Mouse (Mus musculus) forebrain, embryonic 11.5 days (tissue): ENCODE results near the gene Prr18. TPM values are rescaled to one million over a fixed set of nuclear protein-coding genes. Genes with fewer than 3 reads are reported as not detected.
A peak's percentile ranks its signal among the peaks of the same experiment; 100 is the strongest.

Source experiments
- ATAC-seq: fragments of 200-750 bp; cut with Nextera tagmentation; replicated peaks from 2 replicates; pipeline ENCODE4 v1.8.0; 2017; ENCODE audit warnings: moderate TSS enrichment; ENCODE audit not compliant: low FRiP score
- DNase-seq: peaks from one replicate; pipeline ENCODE4 v3.0.0-alpha.2; 2017; ENCODE audit warnings: low spot score
- H3K27ac ChIP-seq: fragments of 300-500 bp; sonication (generic); 2 replicates; pipeline ENCODE4 v1.5.1; 2014; ENCODE audit warnings: low read depth, low read length
- H3K27me3 ChIP-seq: fragments of 300-500 bp; sonication (generic); 2 replicates; pipeline ENCODE4 v1.6.1; 2014; ENCODE audit warnings: mild to moderate bottlenecking, low read length, mixed read lengths; ENCODE audit not compliant: control insufficient read depth, insufficient read depth
- H3K36me3 ChIP-seq: fragments of 300-500 bp; sonication (generic); 2 replicates; pipeline ENCODE4 v1.6.1; 2014; ENCODE audit warnings: mild to moderate bottlenecking, low read length, moderate library complexity, mixed read lengths; ENCODE audit not compliant: control insufficient read depth, insufficient read depth
- H3K4me1 ChIP-seq: fragments of 300-500 bp; sonication (generic); replicated peaks from 2 replicates; pipeline ENCODE4 v1.6.1; 2014; ENCODE audit warnings: low read length, mixed read lengths; ENCODE audit not compliant: control insufficient read depth, insufficient read depth
- H3K4me2 ChIP-seq: fragments of 300-500 bp; sonication (generic); 2 replicates; pipeline ENCODE4 v1.6.1; 2014; ENCODE audit warnings: low read depth, mild to moderate bottlenecking, low read length, moderate library complexity, mixed read lengths; ENCODE audit not compliant: severe bottlenecking
- H3K4me3 ChIP-seq: fragments of 300-500 bp; sonication (generic); 2 replicates; pipeline ENCODE4 v1.5.1; 2014; ENCODE audit warnings: low read depth, low read length
- H3K9ac ChIP-seq: fragments of 300-500 bp; sonication (generic); 2 replicates; pipeline ENCODE4 v1.6.1; 2014; ENCODE audit warnings: low read length
- H3K9me3 ChIP-seq: fragments of 300-500 bp; sonication (generic); 2 replicates; pipeline ENCODE4 v1.6.1; 2016; ENCODE audit warnings: low read length, mixed read lengths; ENCODE audit not compliant: control insufficient read depth
- WGBS: fragments of 180-500 bp; shearing (Covaris S2); extraction: QIAGEN DNeasy Blood & Tissue Kit; methylation state at CpG from one replicate; pipeline ENCODE4 v1.1.7; 2014; 5-methylcytosine and 5-hydroxymethylcytosine counted together
- polyA plus RNA-seq: library from polyadenylated mRNA; unstranded; fragments of >200 nt; fragmentation: Nextera tagmentation; extraction: Ambion mirVana; gene quantifications from 2 replicates; pipeline ENCODE4 v1.2.1, GENCODE M21; 2014

Prr18 gene
- polyA plus RNA-seq, 1 experiment from 2014 or later = 1.2 TPM

- WGBS = 73% methylated on average over 7 of the region's 7 CpGs
- no peak for DNase-seq
- no peak for ATAC-seq
These were observed 8.6 kb upstream of the Prr18 start for GRCm38 (mm10) chr17:8328511-8329174.

GRCm38 (mm10) chr17:8330602-8331001 is 6.7 kb upstream of the Prr18 start:
- no peaks in the 10 kb centered on the region for H3K27me3 ChIP-seq
- H3K36me3 ChIP-seq = 0 out of 2 replicates have a peak, but pooled peaks cover 3% of the 10 kb centered on the region
- H3K4me3 ChIP-seq = no peak overlapping the region
- no peak overlapping the region for H3K9ac ChIP-seq
- ATAC-seq (no peak), DNase-seq (no peak)
- 77% methylated on average over 5 of the region's 5 CpGs for WGBS
- H3K4me1 ChIP-seq = no peaks in the 10 kb centered on the region
- no peaks in the 10 kb centered on the region for H3K9me3 ChIP-seq
- no peak overlapping the region for H3K4me2 ChIP-seq
- H3K27ac ChIP-seq = no peak overlapping the region

More at GRCm38 (mm10) chr17:8328511-8329174, 8.6 kb upstream of the Prr18 start:
- Histone ChIP-seq H3K27me3 (no peaks in the 10 kb centered on the region), H3K4me1 (no peaks in the 10 kb centered on the region), H3K9ac (no peak overlapping the region), H3K36me3 (0 out of 2 replicates have a peak, but pooled peaks cover 3% of the 10 kb centered on the region), H3K27ac (no peak overlapping the region), H3K9me3 (no peaks in the 10 kb centered on the region), H3K4me2 (no peak overlapping the region), H3K4me3 (no peak overlapping the region)

DNA sequence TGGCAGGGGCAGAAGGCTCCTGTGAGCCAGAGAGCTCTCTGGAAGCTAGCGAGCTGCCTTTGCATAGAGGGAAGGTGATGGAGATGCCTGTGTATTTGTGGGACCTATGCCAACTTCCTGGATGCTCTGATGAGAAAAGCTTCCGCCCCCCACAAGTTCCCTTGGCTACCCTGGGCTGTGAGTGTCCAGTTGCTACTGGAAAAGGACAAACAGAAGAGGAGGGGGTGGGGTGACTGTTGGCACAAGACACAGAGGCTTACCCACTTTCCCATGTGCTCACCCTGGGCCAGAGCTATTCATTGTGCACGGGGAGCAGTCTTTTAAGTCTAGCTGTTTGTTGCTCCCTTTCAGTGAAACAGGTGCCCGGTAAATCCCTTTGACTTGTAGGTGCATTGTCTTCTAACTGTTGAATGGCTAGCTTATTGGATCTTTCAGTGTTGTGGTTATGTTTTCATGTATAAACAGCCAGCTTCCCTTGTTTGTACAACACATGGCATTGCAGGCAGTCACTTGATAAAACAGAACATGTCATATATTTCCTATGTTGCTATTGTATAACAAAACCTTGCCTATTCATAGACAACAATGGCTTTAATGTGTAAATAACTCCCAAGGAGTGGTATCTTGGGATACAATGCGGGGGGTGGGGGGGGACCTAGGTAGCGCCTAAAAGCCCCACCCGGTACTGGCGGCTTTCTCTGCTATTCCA is 2.6 kb downstream of the Prr18 start:
- Histone ChIP-seq H3K27me3 (peaks cover 35% of the 10 kb centered on the region), H3K9ac (no peak overlapping the region; the same call in 1 of the 2 replicates), H3K27ac (no peak overlapping the region), H3K36me3 (no peaks in the 10 kb centered on the region), H3K9me3 (no peaks in the 10 kb centered on the region), H3K4me1 (peaks cover 8% of the 10 kb centered on the region; the same call in 1 of the 2 replicates), H3K4me3 (peak overlapping the region; percentile 53), H3K4me2 (peak overlapping the region; percentile 100)
- 19% methylated on average over 8 of the region's 8 CpGs for WGBS
- ATAC-seq (no peak), DNase-seq (no peak)

GRCm38 (mm10) chr17:8340407-8341359 is 3.4 kb downstream of the Prr18 start:
- H3K27ac ChIP-seq = no peak overlapping the region
- H3K9me3 ChIP-seq = no peaks in the 10 kb centered on the region
- under 1% methylated on average over 65 of the region's 92 CpGs for WGBS

GRCm38 (mm10) chr17:8341360-8341963 is 4.2 kb downstream of the Prr18 start:
- Histone ChIP-seq H3K36me3 (no peaks in the 10 kb centered on the region), H3K4me3 (peak overlapping the region; percentile 53), H3K9ac (peak overlapping the region; percentile 68), H3K4me1 (peaks cover 8% of the 10 kb centered on the region; the same call in 1 of the 2 replicates), H3K4me2 (peak overlapping the region; percentile 100), H3K27me3 (peaks cover 35% of the 10 kb centered on the region), H3K9me3 (no peaks in the 10 kb centered on the region), H3K27ac (no peak overlapping the region)
- ATAC-seq (peak; percentile 44; the same call in 1 of the 2 replicates), DNase-seq (peak; percentile 66)
- WGBS = 9% methylated on average over 46 of the region's 46 CpGs

More at GRCm38 (mm10) chr17:8340407-8341359, 3.4 kb downstream of the Prr18 start:
- H3K36me3 ChIP-seq = no peaks in the 10 kb centered on the region
- H3K4me2 ChIP-seq = peak overlapping the region; percentile 100
- peaks cover 8% of the 10 kb centered on the region; the same call in 1 of the 2 replicates for H3K4me1 ChIP-seq
- ATAC-seq = peak; percentile 49
- DNase-seq = peak; percentile 72
- peaks cover 35% of the 10 kb centered on the region for H3K27me3 ChIP-seq
- H3K4me3 ChIP-seq = peak overlapping the region; percentile 53
- peak overlapping the region; percentile 68 for H3K9ac ChIP-seq

- no peak overlapping the region for H3K4me3 ChIP-seq
- no peak overlapping the region for H3K9ac ChIP-seq
- no peak overlapping the region for H3K4me2 ChIP-seq
These were observed 5.4 kb downstream of the Prr18 start for GRCm38 (mm10) chr17:8342706-8343105.

GRCm38 (mm10) chr17:8343416-8343815 is 6.2 kb downstream of the Prr18 start:
- WGBS = 84% methylated on average over 6 of the region's 6 CpGs
- no peaks in the 10 kb centered on the region for H3K36me3 ChIP-seq
- no peak overlapping the region for H3K27ac ChIP-seq
- DNase-seq (no peak), ATAC-seq (no peak)
- H3K4me3 ChIP-seq = no peak overlapping the region
- H3K4me2 ChIP-seq = no peak overlapping the region
- H3K9me3 ChIP-seq = no peaks in the 10 kb centered on the region
- H3K27me3 ChIP-seq = peaks cover 35% of the 10 kb centered on the region
- no peak overlapping the region for H3K9ac ChIP-seq
- peaks cover 8% of the 10 kb centered on the region; the same call in 1 of the 2 replicates for H3K4me1 ChIP-seq

More at GRCm38 (mm10) chr17:8342706-8343105, 5.4 kb downstream of the Prr18 start:
- Histone ChIP-seq H3K9me3 (no peaks in the 10 kb centered on the region), H3K27me3 (peaks cover 35% of the 10 kb centered on the region), H3K36me3 (no peaks in the 10 kb centered on the region), H3K4me1 (peaks cover 8% of the 10 kb centered on the region; the same call in 1 of the 2 replicates), H3K27ac (no peak overlapping the region)
- WGBS = 55% methylated on average over 5 of the region's 5 CpGs
- no peak for DNase-seq
- no peak for ATAC-seq
